Mouse (Mus musculus): ENCODE measurements at regions not wholly inside any gene's neighbourhood (a gene's known extent, or its start where the extent isn't known, plus 50 kb on each side); places are given as distances from the start of the nearest gene placed in this dataset.
A peak's percentile ranks its signal among the peaks of the same experiment; 100 is the strongest.

DNA sequence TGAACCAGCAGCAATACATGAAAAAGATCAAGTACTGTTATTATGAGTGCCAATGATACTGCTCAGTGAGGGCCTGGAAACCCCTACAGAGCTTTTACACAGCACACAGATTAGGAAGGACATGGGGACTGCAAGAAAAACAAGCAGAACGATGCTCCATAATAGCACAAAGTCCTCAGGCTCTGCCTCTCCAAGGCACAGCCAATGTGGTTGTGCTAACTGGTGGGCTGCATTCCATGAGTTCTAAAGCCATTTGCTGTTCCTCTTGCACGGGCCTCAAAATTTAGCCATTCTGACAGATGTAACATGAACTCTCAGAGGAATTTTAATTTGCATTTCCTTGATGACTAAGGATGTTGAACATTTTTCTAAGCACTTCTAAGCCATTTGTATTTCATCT, 465.0 kb upstream of the Jag1 start:
- no peaks in the 10 kb centered on the region for H3K36me3 ChIP-seq (replicated peaks)
- no peak overlapping the region for H3K4me3 ChIP-seq
- H3K9me3 ChIP-seq: no peaks in the 10 kb centered on the region
- peaks cover 5% of the 10 kb centered on the region; the same call in 1 of the 2 replicates for H3K4me1 ChIP-seq
- 18% methylated on average over 2 of the region's 2 CpGs for WGBS
- peak; percentile 25 for DNase-seq (ENCODE audit: low spot score)
- no peak overlapping the region for H3K27ac ChIP-seq (replicated peaks)
- no peaks in the 10 kb centered on the region for H3K27me3 ChIP-seq (replicated peaks; ENCODE audit: low read depth, poor library complexity, severe bottlenecking)

- H3K27ac ChIP-seq (replicated peaks): no peak overlapping the region
- H3K4me1 ChIP-seq: no peaks in the 10 kb centered on the region; the same call in 1 of the 2 replicates
- H3K4me3 ChIP-seq: no peak overlapping the region
- H3K36me3 ChIP-seq (replicated peaks): no peaks in the 10 kb centered on the region
- WGBS: 78% methylated on average over 3 of the region's 3 CpGs
- no peak for DNase-seq (ENCODE audit: low spot score)
- H3K27me3 ChIP-seq (replicated peaks; ENCODE audit: low read depth, poor library complexity, severe bottlenecking): no peaks in the 10 kb centered on the region
- no peaks in the 10 kb centered on the region for H3K9me3 ChIP-seq
These were observed 459.3 kb upstream of the Jag1 start for GRCm38 (mm10) chr2:137575750-137576149.

- DNase-seq (ENCODE audit: low spot score): no peak
- Histone ChIP-seq H3K27me3 (replicated peaks; ENCODE audit: low read depth, poor library complexity, severe bottlenecking) (no peaks in the 10 kb centered on the region), H3K4me1 (no peaks in the 10 kb centered on the region; the same call in 1 of the 2 replicates), H3K27ac (replicated peaks) (no peak overlapping the region), H3K36me3 (replicated peaks) (no peaks in the 10 kb centered on the region), H3K4me3 (no peak overlapping the region), H3K9me3 (no peaks in the 10 kb centered on the region)
- 80% methylated on average over 4 of the region's 4 CpGs for WGBS
These were observed 458.5 kb upstream of the Jag1 start for GRCm38 (mm10) chr2:137574845-137575449.

GRCm38 (mm10) chr2:137571146-137571545, 454.7 kb upstream of the Jag1 start:
- Histone ChIP-seq H3K27me3 (replicated peaks; ENCODE audit: low read depth, poor library complexity, severe bottlenecking) (no peaks in the 10 kb centered on the region), H3K4me1 (no peaks in the 10 kb centered on the region; the same call in 1 of the 2 replicates), H3K4me3 (no peak overlapping the region), H3K27ac (replicated peaks) (no peak overlapping the region), H3K9me3 (no peaks in the 10 kb centered on the region), H3K36me3 (replicated peaks) (no peaks in the 10 kb centered on the region)
- no peak for DNase-seq (ENCODE audit: low spot score)
- 92% methylated on average over 1 of the region's 1 CpGs for WGBS

DNA sequence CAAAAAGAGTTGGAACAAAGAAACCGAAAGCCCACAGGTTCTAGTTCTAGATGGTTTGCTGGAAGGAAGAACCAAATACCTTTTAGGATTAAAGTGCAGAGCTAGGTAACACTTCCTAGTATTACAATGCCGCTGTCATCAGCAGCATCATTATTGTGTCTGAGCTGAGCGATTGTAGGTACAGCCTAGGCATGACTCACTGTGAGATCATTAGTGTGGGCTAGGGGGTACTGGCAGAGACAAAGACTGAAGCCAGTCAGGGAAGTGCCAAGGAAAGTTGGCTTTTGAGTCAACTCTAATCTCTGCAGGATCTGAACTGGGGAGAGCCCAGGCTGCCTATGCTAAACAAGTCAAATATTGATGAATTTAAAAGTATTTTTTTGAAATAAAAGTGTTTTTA, 450.2 kb upstream of the Jag1 start:
- Histone ChIP-seq H3K9me3 (no peaks in the 10 kb centered on the region), H3K36me3 (replicated peaks) (no peaks in the 10 kb centered on the region), H3K4me1 (peaks cover 3% of the 10 kb centered on the region; the same call in 1 of the 2 replicates), H3K4me3 (no peak overlapping the region), H3K27me3 (replicated peaks; ENCODE audit: low read depth, poor library complexity, severe bottlenecking) (no peaks in the 10 kb centered on the region), H3K27ac (replicated peaks) (no peak overlapping the region)
- DNase-seq (ENCODE audit: low spot score): no peak
- WGBS: 92% methylated on average over 3 of the region's 3 CpGs

DNA sequence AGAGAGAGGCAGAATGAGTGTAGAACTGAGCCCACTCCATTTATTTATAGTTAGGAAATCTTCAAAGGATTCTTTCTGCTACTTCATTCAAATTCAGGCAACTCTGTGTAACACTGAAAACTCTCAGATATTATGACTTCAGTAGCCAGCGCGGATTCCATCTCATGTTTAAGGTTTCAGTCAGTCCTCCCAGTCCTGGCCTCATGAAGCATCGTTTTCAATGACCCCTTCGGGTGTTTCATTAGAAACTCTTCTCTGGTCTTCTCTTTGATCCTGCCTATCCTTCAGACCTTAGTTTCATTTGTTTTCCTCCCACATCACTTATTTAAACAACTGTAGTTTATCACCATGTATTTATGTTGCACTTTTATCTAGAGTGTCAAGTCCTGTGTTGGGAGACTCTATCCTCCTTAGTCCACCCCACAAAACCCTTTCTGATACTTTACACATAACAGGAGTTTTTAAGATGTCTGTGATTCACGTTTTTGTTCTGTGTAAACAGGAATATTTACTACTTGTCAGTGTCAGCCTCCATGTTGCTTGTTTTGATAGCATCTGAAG, 447.7 kb upstream of the Jag1 start:
- 0 out of 2 replicates have a peak, but pooled peaks cover 3% of the 10 kb centered on the region for H3K4me1 ChIP-seq
- no peak overlapping the region for H3K27ac ChIP-seq (replicated peaks)
- no peak overlapping the region for H3K4me3 ChIP-seq
- H3K9me3 ChIP-seq: no peaks in the 10 kb centered on the region
- H3K27me3 ChIP-seq (replicated peaks; ENCODE audit: low read depth, poor library complexity, severe bottlenecking): no peaks in the 10 kb centered on the region
- WGBS: 71% methylated on average over 5 of the region's 5 CpGs
- no peak for DNase-seq (ENCODE audit: low spot score)
- no peaks in the 10 kb centered on the region for H3K36me3 ChIP-seq (replicated peaks)

GRCm38 (mm10) chr2:137560366-137560765, 443.9 kb upstream of the Jag1 start:
- Histone ChIP-seq H3K9me3 (no peaks in the 10 kb centered on the region), H3K27me3 (replicated peaks; ENCODE audit: low read depth, poor library complexity, severe bottlenecking) (no peaks in the 10 kb centered on the region), H3K27ac (replicated peaks) (no peak overlapping the region), H3K4me3 (no peak overlapping the region), H3K36me3 (replicated peaks) (no peaks in the 10 kb centered on the region), H3K4me1 (0 out of 2 replicates have a peak, but pooled peaks cover 3% of the 10 kb centered on the region)
- WGBS: 59% methylated on average over 4 of the region's 4 CpGs
- DNase-seq (ENCODE audit: low spot score): peak; percentile 9

GRCm38 (mm10) chr2:137553871-137554270, 437.4 kb upstream of the Jag1 start:
- no peak for DNase-seq (ENCODE audit: low spot score)
- no peaks in the 10 kb centered on the region for H3K9me3 ChIP-seq
- no peaks in the 10 kb centered on the region for H3K4me1 ChIP-seq
- H3K4me3 ChIP-seq: no peak overlapping the region
- H3K27me3 ChIP-seq (replicated peaks; ENCODE audit: low read depth, poor library complexity, severe bottlenecking): no peaks in the 10 kb centered on the region
- WGBS: 84% methylated on average over 2 of the region's 2 CpGs
- no peak overlapping the region for H3K27ac ChIP-seq (replicated peaks)
- H3K36me3 ChIP-seq (replicated peaks): no peaks in the 10 kb centered on the region

GRCm38 (mm10) chr2:137536581-137536980, 420.1 kb upstream of the Jag1 start:
- H3K4me1 ChIP-seq: peaks cover 3% of the 10 kb centered on the region; the same call in 1 of the 2 replicates
- no peaks in the 10 kb centered on the region for H3K27me3 ChIP-seq (replicated peaks; ENCODE audit: low read depth, poor library complexity, severe bottlenecking)
- no peaks in the 10 kb centered on the region for H3K9me3 ChIP-seq
- H3K4me3 ChIP-seq: no peak overlapping the region
- no peaks in the 10 kb centered on the region for H3K36me3 ChIP-seq (replicated peaks)
- no peak for DNase-seq (ENCODE audit: low spot score)
- WGBS: 76% methylated on average over 2 of the region's 2 CpGs
- no peak overlapping the region for H3K27ac ChIP-seq (replicated peaks)

- Histone ChIP-seq H3K9me3 (no peaks in the 10 kb centered on the region), H3K27ac (replicated peaks) (no peak overlapping the region), H3K36me3 (replicated peaks) (no peaks in the 10 kb centered on the region), H3K4me1 (peaks cover 25% of the 10 kb centered on the region), H3K27me3 (replicated peaks; ENCODE audit: low read depth, poor library complexity, severe bottlenecking) (no peaks in the 10 kb centered on the region), H3K4me3 (no peak overlapping the region)
- DNase-seq (ENCODE audit: low spot score): no peak
- WGBS: 80% methylated on average over 2 of the region's 2 CpGs
These were observed 399.8 kb upstream of the Jag1 start for GRCm38 (mm10) chr2:137516271-137516670.

GRCm38 (mm10) chr2:137515043-137515442, 398.6 kb upstream of the Jag1 start:
- Histone ChIP-seq H3K27me3 (replicated peaks; ENCODE audit: low read depth, poor library complexity, severe bottlenecking) (no peaks in the 10 kb centered on the region), H3K27ac (replicated peaks) (no peak overlapping the region), H3K9me3 (no peaks in the 10 kb centered on the region), H3K4me3 (no peak overlapping the region), H3K4me1 (peaks cover 19% of the 10 kb centered on the region), H3K36me3 (replicated peaks) (no peaks in the 10 kb centered on the region)
- no peak for DNase-seq (ENCODE audit: low spot score)
- WGBS: 35% methylated on average over 3 of the region's 3 CpGs

GRCm38 (mm10) chr2:137513895-137514506, 397.6 kb upstream of the Jag1 start:
- no peaks in the 10 kb centered on the region for H3K27me3 ChIP-seq (replicated peaks; ENCODE audit: low read depth, poor library complexity, severe bottlenecking)
- peak; percentile 14 for DNase-seq (ENCODE audit: low spot score)
- H3K36me3 ChIP-seq (replicated peaks): no peaks in the 10 kb centered on the region
- peaks cover 17% of the 10 kb centered on the region for H3K4me1 ChIP-seq
- no peak overlapping the region for H3K4me3 ChIP-seq
- no peaks in the 10 kb centered on the region for H3K9me3 ChIP-seq
- 16% methylated on average over 2 of the region's 2 CpGs for WGBS
- no peak overlapping the region for H3K27ac ChIP-seq (replicated peaks)

DNA sequence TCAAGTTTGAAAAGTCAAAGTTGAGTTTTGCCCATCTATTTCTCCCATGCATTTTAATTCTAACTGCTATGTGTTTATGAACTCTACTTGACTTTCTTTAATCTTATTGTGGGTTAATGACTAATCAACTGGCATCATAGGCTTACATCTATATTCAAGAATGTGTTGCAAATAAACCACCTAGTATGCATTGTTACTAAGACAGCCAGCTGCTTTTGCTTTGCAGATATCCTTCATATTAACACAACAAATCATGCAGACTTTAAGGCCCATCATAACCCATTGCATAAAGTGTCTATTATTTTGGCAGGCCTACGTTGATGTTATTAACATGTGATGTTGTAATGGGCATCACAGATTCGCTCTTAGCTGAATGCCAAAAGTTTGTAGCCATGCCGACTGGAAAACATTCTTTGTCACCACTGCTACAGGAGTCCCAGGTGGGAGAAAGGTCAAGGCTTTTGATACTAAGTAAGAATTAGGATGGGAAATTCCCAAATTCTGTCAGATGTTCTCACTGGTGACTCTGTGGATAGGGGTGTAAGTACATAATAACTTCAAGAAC, 394.3 kb upstream of the Jag1 start:
- WGBS: 83% methylated on average over 3 of the region's 3 CpGs
- Histone ChIP-seq H3K27me3 (replicated peaks; ENCODE audit: low read depth, poor library complexity, severe bottlenecking) (no peaks in the 10 kb centered on the region), H3K36me3 (replicated peaks) (no peaks in the 10 kb centered on the region), H3K4me1 (peaks cover 17% of the 10 kb centered on the region), H3K9me3 (0 out of 2 replicates have a peak, but pooled peaks cover 4% of the 10 kb centered on the region), H3K4me3 (no peak overlapping the region), H3K27ac (replicated peaks) (no peak overlapping the region)
- no peak for DNase-seq (ENCODE audit: low spot score)
